Mouse (Mus musculus) heart, embryonic 15.5 days (tissue): ENCODE measurements around the gene Ubiad1. TPM values are rescaled to one million over a fixed set of nuclear protein-coding genes. Genes with fewer than 3 reads are reported as not detected.

Source experiments
- ATAC-seq: fragments of 200-750 bp; cut with Nextera tagmentation; replicated peaks from 2 replicates; pipeline ENCODE4 v1.8.0; 2017; ENCODE audit warnings: low read depth, moderate TSS enrichment; ENCODE audit not compliant: insufficient number of reproducible peaks, insufficient read depth, low FRiP score
- H3K27ac ChIP-seq: fragments of 300-500 bp; sonication (generic); 2 replicates; pipeline ENCODE4 v1.5.1; 2015; ENCODE audit warnings: mild to moderate bottlenecking, inconsistent platforms
- H3K27me3 ChIP-seq: fragments of 300-500 bp; sonication (generic); 2 replicates; pipeline ENCODE4 v1.6.1; 2015; ENCODE audit warnings: inconsistent platforms
- H3K36me3 ChIP-seq: fragments of 300-500 bp; sonication (generic); 2 replicates; pipeline ENCODE4 v1.6.1; 2015; ENCODE audit warnings: mild to moderate bottlenecking, inconsistent platforms
- H3K4me1 ChIP-seq: fragments of 300-500 bp; sonication (generic); replicated peaks from 2 replicates; pipeline ENCODE4 v1.6.1; 2015; ENCODE audit warnings: inconsistent platforms
- H3K4me2 ChIP-seq: fragments of 300-500 bp; sonication (generic); 2 replicates; pipeline ENCODE4 v1.6.1; 2015; ENCODE audit warnings: inconsistent platforms, mild to moderate bottlenecking, moderate library complexity
- H3K4me3 ChIP-seq: fragments of 300-500 bp; sonication (generic); 2 replicates; pipeline ENCODE4 v1.5.1; 2015; ENCODE audit warnings: mild to moderate bottlenecking, inconsistent platforms
- H3K9ac ChIP-seq: fragments of 300-500 bp; sonication (generic); 2 replicates; pipeline ENCODE4 v1.6.1; 2015; ENCODE audit warnings: mild to moderate bottlenecking, inconsistent platforms
- H3K9me3 ChIP-seq: fragments of 300-500 bp; sonication (generic); replicated peaks from 2 replicates; pipeline ENCODE4 v1.6.1; 2016; ENCODE audit warnings: inconsistent platforms
- WGBS: fragments of 180-500 bp; shearing (Covaris S2); methylation state at CpG from one replicate; pipeline ENCODE4 v1.1.7; 2015; ENCODE audit warnings: mixed read lengths; 5-methylcytosine and 5-hydroxymethylcytosine counted together
- polyA plus RNA-seq: library from polyadenylated mRNA; unstranded; fragments of >200 nt; fragmentation: Nextera tagmentation; extraction: Ambion mirVana; gene quantifications from 2 replicates; pipeline ENCODE4 v1.2.1, GENCODE M21; 2015

Gene Ubiad1
- polyA plus RNA-seq, 1 experiment from 2014 or later: 19.5 TPM

GRCm38 (mm10) chr4:148448179-148448852 is 3.7 kb upstream of the Ubiad1 start, which contains the start of gene Mtor:
TSS of gene Mtor (plus strand) at chr4:148448611.
- peaks cover 29% of the 10 kb centered on the region for H3K4me1 ChIP-seq
- peak; percentile 94 for ATAC-seq
- peak within 1 kb of the TSS; percentile 76 for H3K4me2 ChIP-seq
- no peaks in the 10 kb centered on the region for H3K27me3 ChIP-seq
- H3K9me3 ChIP-seq: no peaks in the 10 kb centered on the region
- peak within 1 kb of the TSS; percentile 86 for H3K9ac ChIP-seq
- under 1% methylated on average over 56 of the region's 56 CpGs for WGBS
- peak within 1 kb of the TSS; percentile 89 for H3K4me3 ChIP-seq
- H3K36me3 ChIP-seq: peaks cover 7% of the 10 kb centered on the region; the same call in 1 of the 2 replicates
- H3K27ac ChIP-seq: peak within 1 kb of the TSS; percentile 76

- Histone ChIP-seq H3K36me3 (0 out of 2 replicates have a peak, but pooled peaks cover 10% of the 10 kb centered on the region), H3K9me3 (no peaks in the 10 kb centered on the region), H3K4me2 (no peak overlapping the region), H3K4me3 (no peak overlapping the region), H3K27ac (no peak overlapping the region), H3K27me3 (no peaks in the 10 kb centered on the region), H3K9ac (no peak overlapping the region), H3K4me1 (peaks cover 19% of the 10 kb centered on the region)
- WGBS: 88% methylated on average over 7 of the region's 7 CpGs
- ATAC-seq: no peak
Measured at GRCm38 (mm10) chr4:148442598-148442997, 2.0 kb downstream of the Ubiad1 start.

GRCm38 (mm10) chr4:148441931-148442330 is 2.6 kb downstream of the Ubiad1 start:
- H3K36me3 ChIP-seq: 0 out of 2 replicates have a peak, but pooled peaks cover 10% of the 10 kb centered on the region
- no peak for ATAC-seq
- H3K9me3 ChIP-seq: no peaks in the 10 kb centered on the region
- no peak overlapping the region for H3K4me3 ChIP-seq
- WGBS: 78% methylated on average over 5 of the region's 5 CpGs
- H3K27ac ChIP-seq: no peak overlapping the region
- no peaks in the 10 kb centered on the region for H3K27me3 ChIP-seq
- no peak overlapping the region for H3K9ac ChIP-seq
- peaks cover 17% of the 10 kb centered on the region for H3K4me1 ChIP-seq
- H3K4me2 ChIP-seq: no peak overlapping the region

GRCm38 (mm10) chr4:148435657-148436330 is 8.8 kb downstream of the Ubiad1 start:
- Histone ChIP-seq H3K27ac (no peak overlapping the region), H3K4me3 (no peak overlapping the region), H3K4me1 (no peaks in the 10 kb centered on the region), H3K9ac (no peak overlapping the region), H3K36me3 (peaks cover 19% of the 10 kb centered on the region), H3K27me3 (no peaks in the 10 kb centered on the region), H3K9me3 (no peaks in the 10 kb centered on the region), H3K4me2 (no peak overlapping the region)
- WGBS: 63% methylated on average over 6 of the region's 6 CpGs
- ATAC-seq: no peak

- H3K4me3 ChIP-seq: no peak overlapping the region
- WGBS: 67% methylated on average over 3 of the region's 3 CpGs
- no peak overlapping the region for H3K4me2 ChIP-seq
- H3K27ac ChIP-seq: no peak overlapping the region
- no peak overlapping the region for H3K9ac ChIP-seq
- no peaks in the 10 kb centered on the region for H3K27me3 ChIP-seq
- no peaks in the 10 kb centered on the region for H3K9me3 ChIP-seq
- no peaks in the 10 kb centered on the region for H3K4me1 ChIP-seq
- no peak for ATAC-seq
- H3K36me3 ChIP-seq: peaks cover 18% of the 10 kb centered on the region
Measured at GRCm38 (mm10) chr4:148435106-148435505, 9.5 kb downstream of the Ubiad1 start.

- H3K9ac ChIP-seq: no peak overlapping the region
- WGBS: 66% methylated on average over 4 of the region's 4 CpGs
- no peak for ATAC-seq
Measured at GRCm38 (mm10) chr4:148434554-148434953, 10.0 kb downstream of the Ubiad1 start.

GRCm38 (mm10) chr4:148433813-148434212 is 10.8 kb downstream of the Ubiad1 start:
- H3K4me1 ChIP-seq: no peaks in the 10 kb centered on the region
- no peaks in the 10 kb centered on the region for H3K27me3 ChIP-seq
- peaks cover 15% of the 10 kb centered on the region for H3K36me3 ChIP-seq
- no peaks in the 10 kb centered on the region for H3K9me3 ChIP-seq
- ATAC-seq: no peak
- no peak overlapping the region for H3K27ac ChIP-seq
- WGBS: 71% methylated on average over 5 of the region's 5 CpGs
- H3K4me2 ChIP-seq: no peak overlapping the region
- H3K9ac ChIP-seq: no peak overlapping the region
- H3K4me3 ChIP-seq: no peak overlapping the region

More at GRCm38 (mm10) chr4:148434554-148434953, 10.0 kb downstream of the Ubiad1 start:
- H3K4me1 ChIP-seq: no peaks in the 10 kb centered on the region
- no peak overlapping the region for H3K4me3 ChIP-seq
- no peak overlapping the region for H3K4me2 ChIP-seq
- peaks cover 15% of the 10 kb centered on the region for H3K36me3 ChIP-seq
- H3K9me3 ChIP-seq: no peaks in the 10 kb centered on the region
- H3K27me3 ChIP-seq: no peaks in the 10 kb centered on the region
- H3K27ac ChIP-seq: no peak overlapping the region

- H3K9me3 ChIP-seq: no peaks in the 10 kb centered on the region
- peaks cover 11% of the 10 kb centered on the region for H3K36me3 ChIP-seq
- no peaks in the 10 kb centered on the region for H3K4me1 ChIP-seq
- no peak overlapping the region for H3K4me3 ChIP-seq
- H3K9ac ChIP-seq: no peak overlapping the region
- H3K4me2 ChIP-seq: no peak overlapping the region
- no peaks in the 10 kb centered on the region for H3K27me3 ChIP-seq
- no peak overlapping the region for H3K27ac ChIP-seq
- no peak for ATAC-seq
- WGBS: 59% methylated on average over 18 of the region's 18 CpGs
Measured at GRCm38 (mm10) chr4:148433336-148433735, 11.2 kb downstream of the Ubiad1 start.

GRCm38 (mm10) chr4:148432488-148432887 is 12.1 kb downstream of the Ubiad1 start:
- Histone ChIP-seq H3K4me2 (no peak overlapping the region), H3K27me3 (no peaks in the 10 kb centered on the region), H3K9ac (no peak overlapping the region), H3K9me3 (no peaks in the 10 kb centered on the region), H3K4me1 (no peaks in the 10 kb centered on the region), H3K36me3 (peaks cover 9% of the 10 kb centered on the region), H3K4me3 (no peak overlapping the region), H3K27ac (no peak overlapping the region)
- WGBS: 77% methylated on average over 4 of the region's 4 CpGs
- no peak for ATAC-seq

GRCm38 (mm10) chr4:148430880-148431519 is 13.6 kb downstream of the Ubiad1 start:
- H3K27ac ChIP-seq: no peak overlapping the region
- H3K36me3 ChIP-seq: peaks cover 9% of the 10 kb centered on the region
- no peak overlapping the region for H3K4me3 ChIP-seq
- no peaks in the 10 kb centered on the region for H3K9me3 ChIP-seq
- H3K4me1 ChIP-seq: no peaks in the 10 kb centered on the region
- no peak overlapping the region for H3K4me2 ChIP-seq
- no peak for ATAC-seq
- H3K9ac ChIP-seq: no peak overlapping the region
- no peaks in the 10 kb centered on the region for H3K27me3 ChIP-seq
- WGBS: 80% methylated on average over 11 of the region's 11 CpGs

- no peaks in the 10 kb centered on the region for H3K4me1 ChIP-seq
- H3K27ac ChIP-seq: no peak overlapping the region
- H3K9me3 ChIP-seq: no peaks in the 10 kb centered on the region
- 0 out of 2 replicates have a peak, but pooled peaks cover 4% of the 10 kb centered on the region for H3K36me3 ChIP-seq
- H3K4me3 ChIP-seq: no peak overlapping the region
- no peak overlapping the region for H3K4me2 ChIP-seq
- WGBS: 31% methylated on average over 6 of the region's 6 CpGs
- no peak overlapping the region for H3K9ac ChIP-seq
- no peak for ATAC-seq
- no peaks in the 10 kb centered on the region for H3K27me3 ChIP-seq
Measured at GRCm38 (mm10) chr4:148429686-148430085, 14.9 kb downstream of the Ubiad1 start.
